Mouse (Mus musculus): Measurements from ENCODE around the gene Defa30.
"Not testable (repeated sequence)": the region's sequence is repeated elsewhere in the genome, so short reads cannot be mapped to it uniquely, and the experiment has no call there.

Defa30 gene

DNA sequence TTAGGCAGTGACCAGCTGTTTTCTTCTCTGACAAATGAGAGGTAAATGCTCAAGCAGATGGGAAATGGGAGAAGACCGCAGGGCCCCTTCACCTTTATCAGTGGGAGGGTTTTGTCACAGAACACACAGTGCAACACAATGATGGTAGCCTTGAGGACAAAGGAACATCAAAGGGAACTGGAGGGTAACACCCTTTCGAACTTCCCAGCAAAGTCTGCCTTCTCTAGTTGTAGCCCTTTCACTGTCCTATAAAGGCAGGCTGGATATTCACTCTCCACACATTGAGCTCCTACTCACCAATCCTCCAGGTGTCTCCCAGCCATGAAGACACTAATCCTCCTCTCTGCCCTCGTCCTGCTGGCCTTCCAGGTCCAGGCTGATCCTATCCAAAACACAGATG is at the start of gene Defa30:
TSS of gene Defa30 (plus strand) at position 301 of the 400 bp plus-strand sequence.
- not testable (repeated sequence) for DNase-seq (ENCODE audit: low spot score in 2 of 2)

DNA sequence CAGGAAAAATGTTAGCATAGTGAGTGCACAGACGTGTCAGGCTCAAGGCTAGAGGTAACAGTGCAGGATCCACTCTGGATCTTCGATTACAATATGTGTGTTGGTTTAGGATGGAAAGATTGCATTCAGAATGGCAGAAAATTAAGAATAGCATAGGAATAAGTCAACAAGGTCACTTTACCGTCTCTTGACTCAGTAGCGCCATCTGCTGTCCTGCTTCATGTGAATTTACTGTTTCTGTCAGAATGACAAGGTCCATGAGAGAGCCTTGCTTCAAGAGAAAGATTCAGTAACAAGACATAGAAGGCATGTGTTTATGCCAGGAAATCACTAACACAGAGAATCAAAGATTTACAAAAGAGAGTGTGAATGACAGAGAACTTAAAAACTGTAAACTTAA is 41.3 kb upstream of the Defa30 start:
- DNase-seq (ENCODE audit: low spot score in 2 of 2) = no peak

DNA sequence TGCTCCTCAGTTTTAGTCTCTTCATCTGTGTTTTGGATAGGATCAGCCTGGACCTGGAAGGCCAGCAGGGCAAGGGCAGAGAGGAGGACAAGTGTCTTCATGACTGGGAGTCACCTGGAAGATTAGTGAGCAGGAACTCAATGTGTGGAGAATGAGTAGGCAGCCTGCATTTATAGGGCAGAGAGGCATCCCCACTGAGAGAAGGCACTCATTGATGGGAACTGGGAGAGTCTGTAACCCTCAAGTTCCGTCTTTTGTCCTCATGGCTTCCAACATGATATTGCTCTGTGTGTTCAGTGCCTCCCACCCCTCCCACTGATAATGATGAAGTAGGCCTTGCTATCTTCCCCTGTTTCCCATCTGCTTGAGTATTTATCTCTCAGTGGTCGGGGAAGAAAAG is 38.5 kb upstream of the Defa30 start, which contains the start of gene Gm14851:
TSS of gene Gm14851 (minus strand) at position 101 of the 400 bp plus-strand sequence.
- DNase-seq (ENCODE audit: low spot score in 2 of 2) = not testable (repeated sequence)

DNA sequence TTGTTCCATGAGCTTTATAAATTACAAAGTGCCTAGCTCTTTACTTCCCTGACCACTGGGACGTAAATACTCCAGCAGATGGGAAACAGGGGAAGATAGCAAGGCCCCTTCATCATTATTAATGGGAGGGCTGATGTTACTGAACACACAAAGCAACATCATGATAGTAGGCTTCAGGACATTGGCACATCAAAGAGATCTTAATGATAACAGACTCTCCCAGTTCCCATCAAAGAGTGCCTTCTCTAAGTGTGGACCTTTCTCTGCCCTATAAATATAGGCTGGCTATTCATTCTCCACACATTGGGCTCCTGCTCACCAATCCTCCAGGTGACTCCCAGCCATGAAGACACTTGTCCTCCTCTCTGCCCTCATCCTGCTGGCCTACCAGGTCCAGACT is 27.5 kb downstream of the Defa30 start, which contains the start of gene Defa22:
TSS of gene Defa22 (plus strand) at position 301 of the 400 bp plus-strand sequence.
- not testable (repeated sequence) for DNase-seq (ENCODE audit: low spot score in 2 of 2)

All from right cerebral cortex, postnatal 36 days (tissue).